Mouse (Mus musculus) stomach, postnatal 0 days (tissue): ENCODE measurements at regions not wholly inside any gene's neighbourhood (a gene's known extent, or its start where the extent isn't known, plus 50 kb on each side); places are given as distances from the start of the nearest gene placed in this dataset.

Source experiments
- CTCF ChIP-seq: IDR thresholded peaks from 2 replicates; pipeline ENCODE4 v1.5.1; 2016; ENCODE audit warnings: antibody characterized with exemption, low read depth, mild to moderate bottlenecking, moderate library complexity
- EP300 ChIP-seq: optimal IDR thresholded peaks from 2 replicates; pipeline ENCODE3; 2016; ENCODE audit warnings: antibody characterized with exemption

DNA sequence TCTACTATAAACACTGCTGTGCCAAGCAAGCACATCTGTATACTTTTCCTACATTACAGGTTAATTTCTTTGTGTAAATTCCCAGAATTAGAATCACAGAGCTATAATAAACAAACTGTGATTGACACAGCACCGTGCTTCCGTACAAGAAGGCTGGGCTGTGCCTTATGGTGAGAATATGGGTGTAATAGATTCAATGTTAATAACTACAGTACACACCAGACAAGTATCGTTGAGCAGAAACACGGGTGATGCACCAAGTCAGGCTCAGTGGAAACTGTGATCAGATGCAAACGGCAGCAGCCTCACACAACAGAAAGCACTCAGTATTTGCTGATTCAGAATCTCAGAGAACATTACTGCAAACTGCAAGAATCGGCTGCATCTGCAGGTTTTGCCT is 86.5 kb upstream of the Cep85l start:
- no peak for TF ChIP-seq CTCF
- no peak for TF ChIP-seq EP300
